Mouse (Mus musculus): ENCODE data around the gene Baiap2.

- no peak for TF ChIP-seq CTCF (IDR thresholded peaks at IDR 0.05; ENCODE audit: control insufficient read depth, insufficient read depth, insufficient replicate concordance, low read depth, low read length)
- no peak for TF ChIP-seq POLR2A (IDR thresholded peaks at IDR 0.05; ENCODE audit: control insufficient read depth, low read depth, low read length)
These were observed 7.8 kb upstream of the Baiap2 start for GRCm38 (mm10) chr11:119934773-119935172.

All from testis, adult 2 months (tissue).